Mouse (Mus musculus): ENCODE results near the gene Ror1. TPM values are rescaled to one million over a fixed set of nuclear protein-coding genes. Genes with fewer than 3 reads are reported as not detected.

Gene Ror1
- polyA plus RNA-seq, 1 experiment from 2014 or later, result 0.37 TPM

DNA sequence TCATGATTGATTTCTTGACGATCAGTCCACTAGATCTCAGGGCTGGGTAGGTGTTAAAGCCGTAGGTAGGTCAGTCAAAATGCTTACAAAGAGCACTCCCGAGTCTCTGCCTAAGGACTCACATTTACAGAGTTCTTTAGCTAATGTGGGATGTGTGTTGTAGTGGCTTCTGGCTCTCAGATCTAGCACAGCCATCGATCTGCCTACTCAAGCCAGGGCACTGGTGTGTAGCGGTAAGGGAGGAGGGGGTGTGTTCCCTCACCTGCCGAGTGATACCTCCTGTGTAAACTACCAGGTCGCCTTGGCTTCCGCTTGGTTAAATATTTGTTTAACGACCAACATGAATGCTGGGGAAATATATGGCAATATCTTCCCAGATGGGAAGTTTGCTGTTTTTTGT lies 12.0 kb downstream of the Ror1 start:
- Histone ChIP-seq H3K9ac (ENCODE audit: low read depth, low read length) (no peak overlapping the region), H3K4me1 (ENCODE audit: control insufficient read depth, low read depth, low read length) (no peaks in the 10 kb centered on the region), H3K27ac (ENCODE audit: low read length) (no peak overlapping the region), H3K27me3 (ENCODE audit: control insufficient read depth, insufficient read depth, low read depth, low read length) (no peaks in the 10 kb centered on the region), H3K4me2 (ENCODE audit: low read depth, low read length) (no peak overlapping the region), H3K4me3 (ENCODE audit: low read depth, low read length) (no peak overlapping the region), H3K36me3 (ENCODE audit: control insufficient read depth, insufficient read depth) (no peaks in the 10 kb centered on the region), H3K9me3 (replicated peaks; ENCODE audit: control insufficient read depth, low read length) (no peaks in the 10 kb centered on the region)
- 59% methylated on average over 9 of the region's 9 CpGs for WGBS (ENCODE audit: insufficient replicate concordance)
- no peak for ATAC-seq (ENCODE audit: low read depth)

DNA sequence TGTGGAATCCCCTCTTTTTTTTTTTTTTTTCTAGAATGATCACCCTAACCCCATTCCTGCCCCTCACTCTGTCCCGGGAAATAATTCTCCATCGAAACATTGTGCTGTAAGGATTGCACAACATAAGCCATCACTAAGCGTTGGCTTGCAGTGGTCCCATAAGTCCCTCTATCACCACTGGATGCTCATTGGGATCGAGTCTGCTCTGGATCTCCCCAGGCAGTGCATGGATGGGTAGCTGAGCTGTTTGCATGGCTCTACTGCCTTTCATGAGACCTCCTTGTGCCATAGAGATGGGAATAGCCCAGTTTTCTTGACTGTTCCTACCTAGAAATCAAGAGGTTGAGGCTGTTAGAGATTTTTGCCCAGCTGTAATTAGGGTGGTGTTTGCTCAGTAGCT lies 13.0 kb downstream of the Ror1 start:
- H3K36me3 ChIP-seq (ENCODE audit: control insufficient read depth, insufficient read depth), result no peaks in the 10 kb centered on the region
- no peak overlapping the region for H3K27ac ChIP-seq (ENCODE audit: low read length)
- H3K9me3 ChIP-seq (replicated peaks; ENCODE audit: control insufficient read depth, low read length), result no peaks in the 10 kb centered on the region
- no peak overlapping the region for H3K9ac ChIP-seq (ENCODE audit: low read depth, low read length)
- H3K4me2 ChIP-seq (ENCODE audit: low read depth, low read length), result no peak overlapping the region
- 58% methylated on average over 4 of the region's 4 CpGs for WGBS (ENCODE audit: insufficient replicate concordance)
- H3K4me3 ChIP-seq (ENCODE audit: low read depth, low read length), result no peak overlapping the region
- no peaks in the 10 kb centered on the region for H3K27me3 ChIP-seq (ENCODE audit: control insufficient read depth, insufficient read depth, low read depth, low read length)
- H3K4me1 ChIP-seq (ENCODE audit: control insufficient read depth, low read depth, low read length), result no peaks in the 10 kb centered on the region
- ATAC-seq (ENCODE audit: low read depth), result no peak

DNA sequence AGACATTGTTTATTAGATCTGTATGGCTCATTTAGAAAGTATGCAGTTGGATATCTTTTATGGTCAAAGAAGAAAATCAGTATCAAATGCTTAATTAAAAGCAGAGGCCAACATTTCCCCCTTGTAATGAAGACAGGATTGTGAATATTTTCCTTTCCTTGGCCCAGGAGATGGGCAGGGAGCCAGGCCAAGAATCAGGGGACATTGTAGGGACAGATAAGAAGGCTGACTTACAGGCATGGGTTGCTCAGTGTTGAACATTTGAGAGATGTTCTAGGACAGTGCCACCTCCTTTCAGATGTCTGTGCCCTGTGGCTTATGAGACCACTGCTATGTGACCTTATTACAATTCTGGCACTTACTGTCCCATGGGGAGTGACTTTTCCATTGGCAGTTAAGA lies 18.6 kb downstream of the Ror1 start:
- no peak overlapping the region for H3K27ac ChIP-seq (ENCODE audit: low read length)
- no peaks in the 10 kb centered on the region for H3K9me3 ChIP-seq (replicated peaks; ENCODE audit: control insufficient read depth, low read length)
- no peak overlapping the region for H3K9ac ChIP-seq (ENCODE audit: low read depth, low read length)
- ATAC-seq (ENCODE audit: low read depth), result no peak
- H3K36me3 ChIP-seq (ENCODE audit: control insufficient read depth, insufficient read depth), result no peaks in the 10 kb centered on the region
- H3K4me1 ChIP-seq (ENCODE audit: control insufficient read depth, low read depth, low read length), result no peaks in the 10 kb centered on the region
- H3K4me3 ChIP-seq (ENCODE audit: low read depth, low read length), result no peak overlapping the region
- no peak overlapping the region for H3K4me2 ChIP-seq (ENCODE audit: low read depth, low read length)
- no peaks in the 10 kb centered on the region for H3K27me3 ChIP-seq (ENCODE audit: control insufficient read depth, insufficient read depth, low read depth, low read length)

DNA sequence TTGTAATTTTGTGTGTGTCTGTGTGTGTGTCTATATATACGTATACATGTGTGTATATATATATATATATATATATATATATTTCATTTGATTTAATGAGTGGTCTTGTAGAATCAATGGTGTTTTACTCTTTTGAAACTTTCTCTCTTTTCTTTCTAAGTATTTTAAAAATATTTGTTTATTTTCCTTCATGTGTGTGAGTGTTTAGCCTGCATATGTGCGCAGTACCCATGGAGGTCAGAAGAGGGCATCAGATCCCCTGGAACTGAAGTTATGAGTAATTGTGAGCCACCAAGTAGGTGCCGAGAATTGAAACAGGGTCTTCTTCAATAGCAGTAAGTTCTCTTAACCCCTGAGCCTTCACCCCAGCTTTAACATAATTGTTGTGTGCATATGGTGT lies 20.8 kb downstream of the Ror1 start:
- Histone ChIP-seq H3K27me3 (ENCODE audit: control insufficient read depth, insufficient read depth, low read depth, low read length) (no peaks in the 10 kb centered on the region), H3K4me2 (ENCODE audit: low read depth, low read length) (no peak overlapping the region), H3K27ac (ENCODE audit: low read length) (no peak overlapping the region), H3K36me3 (ENCODE audit: control insufficient read depth, insufficient read depth) (no peaks in the 10 kb centered on the region), H3K4me3 (ENCODE audit: low read depth, low read length) (no peak overlapping the region), H3K9me3 (replicated peaks; ENCODE audit: control insufficient read depth, low read length) (no peaks in the 10 kb centered on the region), H3K4me1 (ENCODE audit: control insufficient read depth, low read depth, low read length) (no peaks in the 10 kb centered on the region), H3K9ac (ENCODE audit: low read depth, low read length) (no peak overlapping the region)
- 64% methylated on average over 3 of the region's 3 CpGs for WGBS (ENCODE audit: insufficient replicate concordance)
- no peak for ATAC-seq (ENCODE audit: low read depth)

DNA sequence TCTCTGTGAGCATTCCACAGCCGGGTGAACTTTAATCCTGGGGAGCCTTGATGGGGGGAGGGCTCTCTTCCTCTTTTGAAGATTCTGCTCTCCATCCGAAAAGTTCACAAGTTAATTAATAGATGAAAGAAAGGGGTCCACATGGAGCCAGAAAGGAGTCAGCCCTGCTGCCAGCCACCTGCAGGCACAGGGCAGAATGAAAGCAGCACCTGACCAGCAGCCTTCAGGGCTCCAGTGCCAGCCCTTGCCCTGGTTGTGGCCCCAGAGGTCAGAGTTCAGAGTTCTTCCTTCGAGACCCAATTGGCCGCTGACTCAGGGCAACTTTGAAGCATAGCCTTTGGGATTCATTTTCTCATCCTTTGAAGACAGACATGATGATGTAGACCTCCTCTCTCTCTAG lies 23.1 kb downstream of the Ror1 start:
- WGBS (ENCODE audit: insufficient replicate concordance), result 47% methylated on average over 4 of the region's 4 CpGs
- ATAC-seq (ENCODE audit: low read depth), result no peak
- no peaks in the 10 kb centered on the region for H3K4me1 ChIP-seq (ENCODE audit: control insufficient read depth, low read depth, low read length)

DNA sequence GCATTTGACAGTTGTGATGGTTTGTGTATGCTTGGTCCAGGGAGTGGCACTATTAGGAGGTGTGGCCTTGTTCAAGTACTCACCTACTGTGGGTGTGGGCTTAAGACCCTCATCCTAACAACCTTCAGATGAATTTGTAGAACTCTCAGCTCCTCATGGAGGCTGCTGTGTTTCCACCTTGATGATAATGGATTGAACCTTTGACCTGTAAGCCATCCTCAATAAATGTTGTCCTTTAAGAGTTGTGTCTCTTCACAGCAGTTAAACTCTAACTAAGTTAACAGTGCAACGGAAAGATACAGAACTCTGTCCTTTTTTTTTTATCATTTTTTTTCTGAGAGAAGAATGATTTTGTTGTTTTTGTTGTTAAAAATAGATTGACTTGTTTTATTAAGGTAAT lies 23.8 kb downstream of the Ror1 start:
- Histone ChIP-seq H3K27me3 (ENCODE audit: control insufficient read depth, insufficient read depth, low read depth, low read length) (no peaks in the 10 kb centered on the region), H3K36me3 (ENCODE audit: control insufficient read depth, insufficient read depth) (no peaks in the 10 kb centered on the region), H3K9ac (ENCODE audit: low read depth, low read length) (no peak overlapping the region), H3K4me2 (ENCODE audit: low read depth, low read length) (no peak overlapping the region), H3K4me3 (ENCODE audit: low read depth, low read length) (no peak overlapping the region), H3K27ac (ENCODE audit: low read length) (no peak overlapping the region), H3K9me3 (replicated peaks; ENCODE audit: control insufficient read depth, low read length) (no peaks in the 10 kb centered on the region), H3K4me1 (ENCODE audit: control insufficient read depth, low read depth, low read length) (no peaks in the 10 kb centered on the region)
- 53% methylated on average over 1 of the region's 1 CpGs for WGBS (ENCODE audit: insufficient replicate concordance)
- ATAC-seq (ENCODE audit: low read depth), result no peak

More for the DNA sequence above, 23.1 kb downstream of the Ror1 start:
- no peaks in the 10 kb centered on the region for H3K36me3 ChIP-seq (ENCODE audit: control insufficient read depth, insufficient read depth)
- no peak overlapping the region for H3K27ac ChIP-seq (ENCODE audit: low read length)
- no peak overlapping the region for H3K4me3 ChIP-seq (ENCODE audit: low read depth, low read length)
- no peak overlapping the region for H3K4me2 ChIP-seq (ENCODE audit: low read depth, low read length)
- H3K9ac ChIP-seq (ENCODE audit: low read depth, low read length), result no peak overlapping the region
- H3K27me3 ChIP-seq (ENCODE audit: control insufficient read depth, insufficient read depth, low read depth, low read length), result no peaks in the 10 kb centered on the region
- H3K9me3 ChIP-seq (replicated peaks; ENCODE audit: control insufficient read depth, low read length), result no peaks in the 10 kb centered on the region

DNA sequence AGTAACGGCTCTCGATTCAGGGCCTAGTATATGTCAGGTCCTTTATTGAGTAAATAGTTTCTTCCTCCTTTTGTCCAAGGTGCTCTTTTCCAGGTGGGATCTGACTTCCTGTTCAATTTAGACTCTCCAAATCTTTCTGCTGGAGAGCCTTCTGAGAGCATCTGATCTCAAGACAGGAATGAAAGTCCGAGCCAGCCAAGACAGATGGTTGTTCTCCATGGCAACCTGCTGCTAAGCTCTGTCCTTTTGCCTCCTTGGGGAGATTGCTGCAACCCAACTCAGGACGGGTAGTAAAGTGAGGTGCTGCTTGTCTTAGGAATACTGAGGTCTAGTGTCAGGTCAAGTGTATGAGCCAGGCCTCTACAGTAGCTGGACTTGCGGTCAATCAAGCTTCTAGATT lies 25.0 kb downstream of the Ror1 start:
- WGBS (ENCODE audit: insufficient replicate concordance), result 68% methylated on average over 5 of the region's 5 CpGs

DNA sequence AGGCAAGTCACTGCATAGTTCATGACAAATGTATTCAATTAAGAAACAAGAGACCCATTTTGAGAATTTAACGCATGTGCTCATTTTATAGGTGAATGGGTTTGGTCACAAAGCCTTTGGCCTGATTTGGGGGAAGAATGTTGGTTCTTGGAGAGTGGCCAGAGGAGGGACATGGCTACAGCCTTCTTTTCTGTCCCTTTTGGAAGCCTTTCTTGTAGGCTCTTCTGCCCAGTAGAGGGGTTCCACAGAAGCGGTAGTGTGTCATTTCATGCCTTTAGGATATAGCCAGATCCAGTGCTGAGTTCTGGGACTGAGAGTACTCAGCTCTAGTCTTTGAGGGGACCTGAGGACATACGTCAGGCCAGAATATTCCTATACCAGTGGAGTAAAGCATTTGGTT lies 26.8 kb downstream of the Ror1 start:
- Histone ChIP-seq H3K9ac (ENCODE audit: low read depth, low read length) (no peak overlapping the region), H3K4me1 (ENCODE audit: control insufficient read depth, low read depth, low read length) (no peaks in the 10 kb centered on the region), H3K27me3 (ENCODE audit: control insufficient read depth, insufficient read depth, low read depth, low read length) (no peaks in the 10 kb centered on the region), H3K36me3 (ENCODE audit: control insufficient read depth, insufficient read depth) (no peaks in the 10 kb centered on the region), H3K9me3 (replicated peaks; ENCODE audit: control insufficient read depth, low read length) (no peaks in the 10 kb centered on the region), H3K4me2 (ENCODE audit: low read depth, low read length) (no peak overlapping the region), H3K4me3 (ENCODE audit: low read depth, low read length) (no peak overlapping the region), H3K27ac (ENCODE audit: low read length) (no peak overlapping the region)
- ATAC-seq (ENCODE audit: low read depth), result no peak
- 55% methylated on average over 3 of the region's 3 CpGs for WGBS (ENCODE audit: insufficient replicate concordance)

More for the DNA sequence above, 25.0 kb downstream of the Ror1 start:
- no peak for ATAC-seq (ENCODE audit: low read depth)
- Histone ChIP-seq H3K9me3 (replicated peaks; ENCODE audit: control insufficient read depth, low read length) (no peaks in the 10 kb centered on the region), H3K27ac (ENCODE audit: low read length) (no peak overlapping the region), H3K27me3 (ENCODE audit: control insufficient read depth, insufficient read depth, low read depth, low read length) (no peaks in the 10 kb centered on the region), H3K36me3 (ENCODE audit: control insufficient read depth, insufficient read depth) (no peaks in the 10 kb centered on the region), H3K4me3 (ENCODE audit: low read depth, low read length) (no peak overlapping the region), H3K4me1 (ENCODE audit: control insufficient read depth, low read depth, low read length) (no peaks in the 10 kb centered on the region), H3K4me2 (ENCODE audit: low read depth, low read length) (no peak overlapping the region), H3K9ac (ENCODE audit: low read depth, low read length) (no peak overlapping the region)

DNA sequence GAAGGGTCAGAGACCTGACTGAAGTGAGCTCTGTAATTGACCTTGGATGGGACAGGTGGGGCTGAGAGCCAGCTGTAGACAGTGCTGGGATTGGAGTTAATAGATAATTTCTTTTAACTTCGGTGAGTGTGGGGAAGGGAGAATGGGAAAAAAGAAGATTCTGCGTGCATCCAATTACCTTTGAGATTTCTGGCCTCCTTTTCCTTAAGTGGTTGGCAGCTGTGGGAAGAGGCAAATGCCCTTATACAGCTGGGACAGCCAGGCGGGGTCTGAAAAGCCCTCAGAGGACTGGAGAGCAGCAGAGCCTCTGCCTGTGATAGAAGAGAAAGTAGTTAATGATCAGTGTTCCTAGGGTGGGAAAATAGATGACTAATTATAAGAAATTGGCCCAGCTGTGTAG lies 27.9 kb downstream of the Ror1 start:
- Histone ChIP-seq H3K27me3 (ENCODE audit: control insufficient read depth, insufficient read depth, low read depth, low read length) (no peaks in the 10 kb centered on the region), H3K4me2 (ENCODE audit: low read depth, low read length) (no peak overlapping the region), H3K9me3 (replicated peaks; ENCODE audit: control insufficient read depth, low read length) (no peaks in the 10 kb centered on the region), H3K36me3 (ENCODE audit: control insufficient read depth, insufficient read depth) (no peaks in the 10 kb centered on the region), H3K9ac (ENCODE audit: low read depth, low read length) (no peak overlapping the region), H3K4me1 (ENCODE audit: control insufficient read depth, low read depth, low read length) (no peaks in the 10 kb centered on the region), H3K4me3 (ENCODE audit: low read depth, low read length) (no peak overlapping the region), H3K27ac (ENCODE audit: low read length) (no peak overlapping the region)
- ATAC-seq (ENCODE audit: low read depth), result peak; percentile 45; the same call in 1 of the 2 replicates
- 48% methylated on average over 3 of the region's 3 CpGs for WGBS (ENCODE audit: insufficient replicate concordance)

DNA sequence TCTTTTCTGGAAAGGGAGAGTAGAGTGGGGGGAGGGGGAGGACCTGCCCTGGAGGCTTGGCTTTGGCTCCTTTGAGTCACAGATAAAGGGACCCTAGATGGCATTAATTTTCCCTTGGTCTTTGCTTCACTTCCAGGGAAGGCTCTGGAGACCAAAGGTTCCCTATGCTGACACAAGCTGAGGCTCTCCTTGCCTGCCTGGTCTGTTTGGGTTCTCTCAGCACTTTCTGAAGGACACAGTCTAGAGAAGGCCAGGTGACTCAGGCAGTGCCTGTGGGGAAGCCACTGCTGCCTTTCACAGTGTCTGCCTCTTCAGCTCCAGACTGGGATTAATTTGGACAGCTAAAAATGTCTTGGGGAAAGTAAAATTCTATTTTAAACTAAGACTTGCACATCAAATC lies 28.5 kb downstream of the Ror1 start:
- no peak overlapping the region for H3K4me3 ChIP-seq (ENCODE audit: low read depth, low read length)
- H3K4me2 ChIP-seq (ENCODE audit: low read depth, low read length), result no peak overlapping the region
- H3K9me3 ChIP-seq (replicated peaks; ENCODE audit: control insufficient read depth, low read length), result no peaks in the 10 kb centered on the region
- H3K36me3 ChIP-seq (ENCODE audit: control insufficient read depth, insufficient read depth), result no peaks in the 10 kb centered on the region
- H3K4me1 ChIP-seq (ENCODE audit: control insufficient read depth, low read depth, low read length), result no peaks in the 10 kb centered on the region
- no peak for ATAC-seq (ENCODE audit: low read depth)
- H3K9ac ChIP-seq (ENCODE audit: low read depth, low read length), result no peak overlapping the region
- H3K27ac ChIP-seq (ENCODE audit: low read length), result no peak overlapping the region
- H3K27me3 ChIP-seq (ENCODE audit: control insufficient read depth, insufficient read depth, low read depth, low read length), result no peaks in the 10 kb centered on the region

Data from liver, embryonic 16.5 days (tissue).